Mouse (Mus musculus) spleen, adult 2 months (tissue): ENCODE data around the gene Bola3.

Experiments used
- CTCF ChIP-seq: fragments of 200-500 bp; IDR thresholded peaks from 2 replicates; pipeline ENCODE4 v1.5.1; 2011; ENCODE audit warnings: mild to moderate bottlenecking, inconsistent platforms; ENCODE audit not compliant: insufficient read depth, insufficient read length, insufficient replicate concordance; ENCODE audit errors: extremely low read depth
- POLR2A ChIP-seq: fragments of 200-500 bp; IDR thresholded peaks from 2 replicates; pipeline ENCODE4 v1.6.1; 2011; ENCODE audit warnings: low read depth, low read length, inconsistent platforms

DNA sequence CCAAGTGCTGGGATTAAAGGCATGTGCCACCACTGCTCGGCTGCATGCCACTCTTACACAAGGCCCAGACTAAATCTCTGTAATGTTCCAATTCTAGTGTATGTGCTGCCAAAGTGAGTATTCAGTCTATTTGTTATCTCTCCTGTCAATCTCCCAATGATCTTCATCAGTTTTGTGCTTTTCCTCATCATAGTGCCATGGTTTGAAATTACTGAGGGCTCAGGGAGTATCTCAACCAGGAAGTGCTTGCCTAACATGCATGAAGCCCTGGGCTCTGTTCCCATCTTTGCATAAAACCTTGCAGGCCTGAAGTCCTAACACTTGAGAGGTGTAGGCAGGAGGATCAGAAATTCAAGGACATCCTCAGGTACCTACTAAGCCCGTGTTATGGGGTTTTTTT is 26.2 kb upstream of the Bola3 start:
- no peak for TF ChIP-seq CTCF
- no peak for TF ChIP-seq POLR2A
